Mouse (Mus musculus): ENCODE data around the gene Vegfa. TPM values are rescaled to one million over a fixed set of nuclear protein-coding genes. Genes with fewer than 3 reads are reported as not detected.
A peak's percentile ranks its signal among the peaks of the same experiment; 100 is the strongest.

Vegfa gene
- polyA plus RNA-seq, 1 experiment = 52.5 TPM

GRCm38 (mm10) chr17:46041223-46041622, 9.1 kb upstream of the Vegfa start:
- Histone ChIP-seq H3ac (ENCODE audit: control insufficient read depth, insufficient read length, low read depth) (no peak overlapping the region), H3K79me2 (ENCODE audit: control insufficient read depth, insufficient read depth) (no peaks in the 10 kb centered on the region), H3K79me3 (ENCODE audit: low read depth) (no peaks in the 10 kb centered on the region), H3K27me3 (ENCODE audit: control insufficient read depth, insufficient read depth, insufficient read length) (no peaks in the 10 kb centered on the region), H3K36me3 (ENCODE audit: control insufficient read depth, insufficient read depth) (no peaks in the 10 kb centered on the region), H3K4me3 (ENCODE audit: insufficient read depth, poor library complexity, severe bottlenecking) (no peak overlapping the region)
- TF ChIP-seq MAX (IDR thresholded peaks at IDR 0.05) = no peak
- peak; percentile 71 for TF ChIP-seq CTCF (IDR thresholded peaks at IDR 0.05; ENCODE audit: control insufficient read depth, insufficient read depth, insufficient read length)

- H3K79me2 ChIP-seq (ENCODE audit: control insufficient read depth, insufficient read depth) = no peaks in the 10 kb centered on the region
- no peak for TF ChIP-seq MAX (IDR thresholded peaks at IDR 0.05)
- TF ChIP-seq CTCF (IDR thresholded peaks at IDR 0.05; ENCODE audit: control insufficient read depth, insufficient read depth, insufficient read length) = no peak
- TF ChIP-seq MYOG (IDR thresholded peaks at IDR 0.05; ENCODE audit: control insufficient read depth, extremely low read depth, insufficient read length) = no peak
- no peak for TF ChIP-seq CEBPB (IDR thresholded peaks at IDR 0.05; ENCODE audit: low read depth)
- TF ChIP-seq USF1 (IDR thresholded peaks at IDR 0.05; ENCODE audit: low read depth) = no peak
- TF ChIP-seq FOSL1 (IDR thresholded peaks at IDR 0.05; ENCODE audit: insufficient read depth, low read length, poor library complexity, severe bottlenecking) = no peak
- no peak for TF ChIP-seq MYOD1 (IDR thresholded peaks at IDR 0.05; ENCODE audit: control insufficient read depth, insufficient read length, low read depth)
- H3K36me3 ChIP-seq (ENCODE audit: control insufficient read depth, insufficient read depth) = no peaks in the 10 kb centered on the region
- H3K27me3 ChIP-seq (ENCODE audit: control insufficient read depth, insufficient read depth, insufficient read length) = no peaks in the 10 kb centered on the region
- H3K4me3 ChIP-seq (ENCODE audit: insufficient read depth, poor library complexity, severe bottlenecking) = no peak overlapping the region
- no peaks in the 10 kb centered on the region for H3K79me3 ChIP-seq (ENCODE audit: low read depth)
- H3ac ChIP-seq (ENCODE audit: control insufficient read depth, insufficient read length, low read depth) = no peak overlapping the region
Measured at GRCm38 (mm10) chr17:46040561-46040960, 8.4 kb upstream of the Vegfa start.

GRCm38 (mm10) chr17:46038906-46039305, 6.7 kb upstream of the Vegfa start:
- Histone ChIP-seq H3ac (ENCODE audit: control insufficient read depth, insufficient read length, low read depth) (no peak overlapping the region), H3K79me3 (ENCODE audit: low read depth) (no peaks in the 10 kb centered on the region), H3K79me2 (ENCODE audit: control insufficient read depth, insufficient read depth) (no peaks in the 10 kb centered on the region), H3K36me3 (ENCODE audit: control insufficient read depth, insufficient read depth) (no peaks in the 10 kb centered on the region), H3K27me3 (ENCODE audit: control insufficient read depth, insufficient read depth, insufficient read length) (no peaks in the 10 kb centered on the region), H3K4me3 (ENCODE audit: insufficient read depth, poor library complexity, severe bottlenecking) (no peak overlapping the region)
- TF ChIP-seq MAX (IDR thresholded peaks at IDR 0.05) (no peak), USF1 (IDR thresholded peaks at IDR 0.05; ENCODE audit: low read depth) (no peak), CTCF (IDR thresholded peaks at IDR 0.05; ENCODE audit: control insufficient read depth, insufficient read depth, insufficient read length) (peak; percentile 23), FOSL1 (IDR thresholded peaks at IDR 0.05; ENCODE audit: insufficient read depth, low read length, poor library complexity, severe bottlenecking) (no peak)

- Histone ChIP-seq H3ac (ENCODE audit: control insufficient read depth, insufficient read length, low read depth) (no peak overlapping the region), H3K4me3 (ENCODE audit: insufficient read depth, poor library complexity, severe bottlenecking) (no peak overlapping the region), H3K79me2 (ENCODE audit: control insufficient read depth, insufficient read depth) (peaks cover 8% of the 10 kb centered on the region), H3K36me3 (ENCODE audit: control insufficient read depth, insufficient read depth) (no peaks in the 10 kb centered on the region), H3K79me3 (ENCODE audit: low read depth) (peaks cover 7% of the 10 kb centered on the region), H3K27me3 (ENCODE audit: control insufficient read depth, insufficient read depth, insufficient read length) (no peaks in the 10 kb centered on the region)
- TF ChIP-seq MYOG (IDR thresholded peaks at IDR 0.05; ENCODE audit: control insufficient read depth, extremely low read depth, insufficient read length) (no peak), CTCF (IDR thresholded peaks at IDR 0.05; ENCODE audit: control insufficient read depth, insufficient read depth, insufficient read length) (no peak), USF1 (IDR thresholded peaks at IDR 0.05; ENCODE audit: low read depth) (no peak), MAX (IDR thresholded peaks at IDR 0.05) (no peak), MYOD1 (IDR thresholded peaks at IDR 0.05; ENCODE audit: control insufficient read depth, insufficient read length, low read depth) (peak; percentile 92), CEBPB (IDR thresholded peaks at IDR 0.05; ENCODE audit: low read depth) (no peak), FOSL1 (IDR thresholded peaks at IDR 0.05; ENCODE audit: insufficient read depth, low read length, poor library complexity, severe bottlenecking) (peak; percentile 27)
Measured at GRCm38 (mm10) chr17:46036400-46036799, 4.2 kb upstream of the Vegfa start.

- Histone ChIP-seq H3K27me3 (ENCODE audit: control insufficient read depth, insufficient read depth, insufficient read length) (no peaks in the 10 kb centered on the region), H3K79me3 (ENCODE audit: low read depth) (peaks cover 28% of the 10 kb centered on the region), H3K36me3 (ENCODE audit: control insufficient read depth, insufficient read depth) (peaks cover 7% of the 10 kb centered on the region), H3K4me3 (ENCODE audit: insufficient read depth, poor library complexity, severe bottlenecking) (no peak overlapping the region), H3ac (ENCODE audit: control insufficient read depth, insufficient read length, low read depth) (no peak overlapping the region), H3K79me2 (ENCODE audit: control insufficient read depth, insufficient read depth) (peaks cover 31% of the 10 kb centered on the region)
- no peak for TF ChIP-seq MAX (IDR thresholded peaks at IDR 0.05)
- no peak for TF ChIP-seq MYOG (IDR thresholded peaks at IDR 0.05; ENCODE audit: control insufficient read depth, extremely low read depth, insufficient read length)
- no peak for TF ChIP-seq FOSL1 (IDR thresholded peaks at IDR 0.05; ENCODE audit: insufficient read depth, low read length, poor library complexity, severe bottlenecking)
- no peak for TF ChIP-seq CTCF (IDR thresholded peaks at IDR 0.05; ENCODE audit: control insufficient read depth, insufficient read depth, insufficient read length)
- TF ChIP-seq CEBPB (IDR thresholded peaks at IDR 0.05; ENCODE audit: low read depth) = no peak
- no peak for TF ChIP-seq USF1 (IDR thresholded peaks at IDR 0.05; ENCODE audit: low read depth)
- no peak for TF ChIP-seq MYOD1 (IDR thresholded peaks at IDR 0.05; ENCODE audit: control insufficient read depth, insufficient read length, low read depth)
Measured at GRCm38 (mm10) chr17:46034110-46034509, 1.9 kb upstream of the Vegfa start.

- H3K79me2 ChIP-seq (ENCODE audit: control insufficient read depth, insufficient read depth) = peaks cover 36% of the 10 kb centered on the region
- peaks cover 8% of the 10 kb centered on the region for H3K36me3 ChIP-seq (ENCODE audit: control insufficient read depth, insufficient read depth)
- H3K27me3 ChIP-seq (ENCODE audit: control insufficient read depth, insufficient read depth, insufficient read length) = no peaks in the 10 kb centered on the region
- H3ac ChIP-seq (ENCODE audit: control insufficient read depth, insufficient read length, low read depth) = no peak overlapping the region
- H3K79me3 ChIP-seq (ENCODE audit: low read depth) = peaks cover 33% of the 10 kb centered on the region
- TF ChIP-seq MYOD1 (IDR thresholded peaks at IDR 0.05; ENCODE audit: control insufficient read depth, insufficient read length, low read depth) = no peak
- TF ChIP-seq MYOG (IDR thresholded peaks at IDR 0.05; ENCODE audit: control insufficient read depth, extremely low read depth, insufficient read length) = no peak
- TF ChIP-seq USF1 (IDR thresholded peaks at IDR 0.05; ENCODE audit: low read depth) = no peak
- no peak for TF ChIP-seq FOSL1 (IDR thresholded peaks at IDR 0.05; ENCODE audit: insufficient read depth, low read length, poor library complexity, severe bottlenecking)
- no peak for TF ChIP-seq MAX (IDR thresholded peaks at IDR 0.05)
- TF ChIP-seq CEBPB (IDR thresholded peaks at IDR 0.05; ENCODE audit: low read depth) = no peak
- no peak for TF ChIP-seq CTCF (IDR thresholded peaks at IDR 0.05; ENCODE audit: control insufficient read depth, insufficient read depth, insufficient read length)
- H3K4me3 ChIP-seq (ENCODE audit: insufficient read depth, poor library complexity, severe bottlenecking) = no peak overlapping the region
Measured at GRCm38 (mm10) chr17:46033607-46034006, 1.4 kb upstream of the Vegfa start.
